Mouse (Mus musculus) heart, postnatal 0 days (tissue): ENCODE measurements around the gene Thsd7b.

Experiments
- CTCF ChIP-seq: IDR thresholded peaks from 2 replicates; pipeline ENCODE4 v1.5.1; 2016; ENCODE audit warnings: antibody characterized with exemption, control low read depth, low read depth
- EP300 ChIP-seq: IDR thresholded peaks from 2 replicates; pipeline ENCODE4 v1.6.1; 2016; ENCODE audit warnings: antibody characterized with exemption, low read depth

DNA sequence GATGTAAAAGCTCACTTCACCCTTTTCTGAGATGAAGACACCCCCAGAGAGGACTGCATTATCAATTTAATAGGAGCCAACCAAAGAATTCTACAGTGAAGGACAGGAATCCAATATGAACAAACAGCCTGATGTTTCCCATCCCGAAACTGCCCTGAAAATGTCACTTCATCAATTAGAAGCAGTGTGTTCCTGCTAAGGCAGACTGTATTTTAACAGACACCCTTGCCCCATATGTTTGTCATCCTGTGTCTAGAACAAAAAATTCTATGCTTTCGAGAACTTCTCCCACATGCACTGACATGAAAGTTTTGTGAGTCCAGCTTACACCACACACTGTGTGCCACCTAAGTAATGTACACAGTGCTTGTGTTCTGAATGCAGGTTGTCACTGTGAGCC, 812.8 kb downstream of the Thsd7b start:
- no peak for TF ChIP-seq CTCF
- no peak for TF ChIP-seq EP300
